Mouse (Mus musculus) MEL-GATA-1-ER (cell line): Measurements from ENCODE around the gene Ppp1r13l.

ENCODE experiments used
- DNase-seq: peaks from one replicate; pipeline ENCODE4 v3.0.0-alpha.2; 2012; ENCODE audit warnings: low read depth; ENCODE audit errors: extremely low read depth

Gene Ppp1r13l

DNA sequence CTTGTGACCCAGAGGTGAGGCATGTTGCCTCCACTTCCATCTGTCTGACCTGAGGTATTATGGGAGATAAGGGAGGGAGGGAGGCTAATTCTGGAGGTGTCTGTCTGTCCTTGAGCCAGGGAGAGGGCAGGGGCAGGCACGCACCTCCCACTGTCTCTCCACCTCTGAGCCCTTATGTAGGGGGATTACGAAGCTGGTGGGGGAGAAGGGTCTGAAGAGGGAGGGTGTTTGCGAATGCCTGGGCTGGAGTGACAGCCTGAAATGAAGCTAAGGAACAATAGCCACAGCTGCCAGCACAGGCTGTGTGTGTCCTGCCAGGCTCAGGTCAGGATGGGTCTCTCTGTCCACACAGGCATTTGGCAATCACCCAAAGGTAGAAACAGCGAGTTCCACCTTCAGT is 2.7 kb downstream of the Ppp1r13l start:
- no peak for DNase-seq

DNA sequence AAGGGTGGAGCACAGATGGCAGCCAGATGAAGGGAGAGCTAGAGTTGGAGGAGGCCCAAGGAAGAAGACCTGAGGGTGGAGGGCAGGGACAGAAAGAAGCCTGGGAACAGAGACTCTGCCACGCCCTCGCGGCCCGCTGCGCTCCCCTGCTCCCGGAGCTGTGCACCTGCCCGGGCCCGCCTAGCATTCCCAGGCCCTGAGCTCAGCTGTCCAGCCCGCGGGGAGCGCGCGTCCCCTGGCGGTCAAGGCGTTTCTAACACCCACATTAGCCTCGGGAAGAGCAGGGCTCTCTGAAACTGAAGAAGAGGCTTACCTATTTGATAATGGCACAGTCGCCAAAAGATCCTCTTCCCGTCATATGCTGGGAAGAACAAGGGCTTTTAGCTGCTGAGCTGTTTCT is 4.3 kb downstream of the Ppp1r13l start:
- DNase-seq = no peak

DNA sequence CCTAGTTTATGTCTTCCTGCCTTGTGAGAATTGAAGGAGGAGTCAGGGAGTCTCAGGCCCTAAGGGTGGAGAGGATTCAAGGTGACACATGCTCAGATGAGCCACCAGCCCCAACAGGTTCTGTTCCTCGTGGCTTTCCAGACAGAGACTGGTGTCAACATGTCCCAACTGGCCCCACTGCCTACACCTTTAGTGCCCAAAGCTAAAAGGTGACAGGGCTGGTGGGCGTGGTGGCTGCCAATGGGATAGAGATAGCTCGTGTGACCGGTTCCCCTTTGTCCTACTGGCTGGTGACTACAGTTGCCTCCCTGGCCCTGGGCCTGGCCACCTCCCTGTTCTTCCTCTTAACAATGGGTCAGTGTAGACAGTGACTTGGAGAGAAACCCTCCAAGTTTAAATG is 5.8 kb downstream of the Ppp1r13l start:
- DNase-seq = no peak

DNA sequence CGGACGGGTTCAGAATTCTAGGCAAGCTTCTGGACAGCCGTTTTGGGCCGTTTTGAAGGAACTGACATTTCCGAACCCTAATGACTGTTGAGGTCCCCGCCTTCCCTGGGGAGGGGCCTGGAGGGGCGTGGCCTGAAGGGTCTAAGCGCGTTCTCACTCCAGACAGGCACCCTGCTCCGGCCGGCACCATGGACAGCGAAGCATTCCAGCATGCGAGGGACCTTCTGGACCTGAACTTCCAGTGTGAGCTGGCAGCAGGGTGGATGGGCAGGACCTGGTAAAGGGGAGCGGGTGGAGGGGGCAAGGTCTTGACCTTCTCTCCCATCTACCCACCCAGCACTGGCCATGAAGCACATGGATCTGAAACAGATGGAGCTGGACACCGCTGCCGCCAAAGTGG is 8.8 kb downstream of the Ppp1r13l start:
- DNase-seq = no peak

DNA sequence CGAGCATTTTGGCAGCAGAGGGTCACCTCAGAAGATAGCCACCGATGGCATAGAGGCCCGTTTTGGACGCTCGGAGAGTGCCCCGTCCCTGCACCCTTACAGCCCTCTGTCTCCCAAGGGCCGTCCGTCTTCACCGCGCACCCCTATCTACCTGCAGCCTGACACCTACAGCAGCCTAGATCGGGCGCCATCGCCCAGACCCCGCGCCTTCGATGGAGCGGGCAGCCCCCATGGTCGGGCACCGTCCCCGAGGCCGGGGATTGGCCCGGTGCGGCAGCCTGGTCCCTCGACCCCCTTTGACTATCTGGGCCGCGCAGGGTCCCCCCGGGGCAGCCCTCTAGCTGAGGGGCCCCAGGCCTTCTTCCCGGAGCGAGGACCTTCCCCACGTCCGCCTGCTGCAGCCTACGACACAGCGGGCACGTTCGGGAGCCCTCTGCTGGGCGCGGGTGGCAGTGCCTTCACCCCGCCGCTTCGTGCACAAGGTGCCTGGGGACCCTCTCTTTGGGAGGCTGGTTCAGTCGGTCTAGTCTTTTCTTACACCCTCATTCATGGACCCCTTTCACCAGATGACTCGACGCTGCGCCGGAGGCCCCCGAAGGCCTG is 10.4 kb downstream of the Ppp1r13l start:
- DNase-seq = no peak

DNA sequence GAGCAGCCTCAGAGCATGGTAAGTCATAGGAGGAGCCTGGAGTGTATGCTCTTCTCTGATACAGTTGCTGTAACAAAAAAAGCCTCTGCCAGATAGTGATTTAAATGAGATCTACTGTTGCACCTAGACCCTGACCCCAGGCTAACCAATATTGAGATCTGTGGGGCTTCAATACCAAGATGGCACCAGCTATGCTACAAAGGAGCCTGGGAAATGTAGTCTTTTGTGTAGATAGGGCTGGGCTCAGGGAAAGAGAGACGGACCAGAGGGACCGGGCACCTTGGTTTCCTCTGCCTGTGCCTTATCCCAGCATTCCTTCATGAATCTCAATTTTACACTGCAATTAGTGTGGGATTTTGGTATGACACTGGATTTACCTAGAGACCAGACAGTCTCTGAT is 13.8 kb downstream of the Ppp1r13l start:
- no peak for DNase-seq

DNA sequence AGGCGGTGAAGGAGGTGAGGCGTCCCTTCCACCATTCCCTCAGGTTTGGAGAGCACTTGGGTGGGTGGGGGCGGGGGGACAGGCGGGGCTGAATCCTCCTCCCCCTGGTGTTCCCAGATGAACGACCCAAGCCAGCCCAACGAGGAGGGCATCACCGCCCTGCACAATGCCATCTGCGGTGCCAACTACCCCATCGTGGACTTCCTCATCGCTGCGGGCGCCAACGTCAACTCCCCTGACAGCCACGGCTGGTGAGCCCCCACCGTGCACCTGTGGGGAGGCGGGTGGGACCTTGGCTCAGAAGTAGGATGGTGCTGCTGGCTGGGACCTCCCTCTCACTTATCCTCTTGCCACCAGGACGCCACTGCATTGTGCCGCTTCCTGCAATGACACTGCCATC is 15.8 kb downstream of the Ppp1r13l start:
- no peak for DNase-seq

DNA sequence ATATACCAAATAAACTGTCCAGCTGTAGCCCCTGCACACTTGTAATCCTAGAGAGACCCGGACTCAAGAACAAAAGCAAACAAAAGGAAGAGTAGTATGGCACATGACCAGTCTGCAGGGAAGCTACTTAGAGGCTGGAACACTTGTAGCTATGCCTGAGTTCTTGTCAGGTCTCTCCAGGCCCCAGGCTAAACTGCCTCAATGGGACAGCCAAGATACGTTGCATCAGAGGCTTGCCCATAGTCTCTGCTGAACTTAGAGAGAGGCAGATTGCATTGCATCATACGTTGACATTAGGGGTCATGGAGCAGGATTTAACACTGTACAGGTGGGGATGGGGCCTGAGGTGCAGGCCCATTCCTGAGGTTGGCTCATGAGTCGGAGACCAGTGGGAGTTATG is 16.5 kb downstream of the Ppp1r13l start:
- no peak for DNase-seq

DNA sequence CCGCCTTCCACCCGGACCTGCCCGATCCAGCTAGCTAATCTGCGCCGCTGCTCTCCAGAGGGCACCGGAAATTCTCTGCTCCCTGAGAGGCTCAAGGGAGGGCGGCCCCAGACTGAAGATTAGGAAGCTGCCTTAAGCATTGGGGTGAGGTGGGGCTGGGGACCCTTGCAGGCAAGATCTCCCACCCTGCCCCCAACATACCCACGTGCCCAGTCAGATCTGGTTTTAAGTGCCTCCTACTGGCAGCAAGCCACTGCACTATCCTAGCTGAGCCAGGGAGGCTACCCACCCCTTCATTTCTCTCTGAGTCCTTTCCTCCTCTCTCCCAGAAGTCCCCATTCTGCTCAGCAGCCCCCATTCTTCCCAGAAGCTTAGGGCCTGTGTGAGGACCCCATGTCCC is 18.5 kb downstream of the Ppp1r13l start:
- no peak for DNase-seq

DNA sequence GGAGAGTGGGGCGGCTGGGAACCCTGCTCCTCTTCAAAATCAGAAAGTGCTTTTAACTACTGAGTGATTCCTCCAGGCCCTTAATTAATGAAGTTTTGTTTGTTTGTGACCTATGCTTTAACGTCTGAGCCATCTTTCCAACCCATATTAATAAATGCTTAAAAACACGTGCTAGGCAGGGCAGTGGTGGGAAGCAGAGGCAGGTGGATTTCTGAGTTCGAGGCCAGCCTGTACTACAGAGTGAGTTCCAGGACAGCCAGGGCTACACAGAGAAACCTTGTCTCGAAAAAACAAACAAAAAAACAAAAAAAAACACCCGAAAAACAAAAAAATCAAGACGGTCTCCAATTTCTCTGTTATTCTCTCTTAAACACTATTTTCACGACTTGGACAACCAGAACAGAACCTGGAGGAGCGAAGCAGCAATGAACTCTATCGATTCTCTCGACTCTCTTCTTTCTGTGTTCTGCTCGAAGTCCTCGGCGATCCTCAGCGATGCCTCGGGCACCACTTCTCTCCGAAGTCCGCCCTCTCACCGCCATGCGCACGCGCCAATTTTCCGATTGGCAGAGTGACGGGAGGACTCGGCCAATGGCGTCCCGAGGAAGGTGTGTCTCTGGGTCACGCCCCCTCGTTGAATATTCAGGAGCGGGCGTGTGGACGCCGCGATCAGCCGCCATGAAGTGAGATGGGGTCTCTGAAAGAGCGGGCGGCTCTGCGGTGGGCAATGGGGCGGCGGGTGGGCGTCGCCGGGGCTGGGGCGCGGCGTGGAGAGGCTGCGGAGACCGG is 22.0 kb downstream of the Ppp1r13l start, which contains the start of gene Ercc2:
Gene Ercc2 (plus strand): TSS at position 634 of the 789 bp plus-strand sequence.
- peak; percentile 95 for DNase-seq

DNA sequence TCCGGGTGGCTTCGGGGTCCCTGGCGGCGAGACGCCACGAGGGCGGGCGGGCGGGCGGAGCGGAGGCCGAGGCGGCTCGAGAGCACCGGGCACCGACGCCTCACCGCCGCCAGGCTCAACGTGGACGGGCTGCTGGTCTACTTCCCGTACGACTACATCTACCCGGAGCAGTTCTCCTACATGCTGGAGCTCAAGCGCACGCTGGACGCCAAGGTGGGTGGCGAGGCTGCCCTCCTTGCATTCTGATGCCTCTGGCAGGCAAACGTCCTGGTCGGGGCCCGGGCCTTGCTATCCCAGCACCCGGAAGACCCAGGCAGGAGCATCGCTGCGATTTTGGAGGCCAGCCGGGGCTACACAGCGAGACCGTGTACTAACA is 22.6 kb downstream of the Ppp1r13l start:
- no peak for DNase-seq

DNA sequence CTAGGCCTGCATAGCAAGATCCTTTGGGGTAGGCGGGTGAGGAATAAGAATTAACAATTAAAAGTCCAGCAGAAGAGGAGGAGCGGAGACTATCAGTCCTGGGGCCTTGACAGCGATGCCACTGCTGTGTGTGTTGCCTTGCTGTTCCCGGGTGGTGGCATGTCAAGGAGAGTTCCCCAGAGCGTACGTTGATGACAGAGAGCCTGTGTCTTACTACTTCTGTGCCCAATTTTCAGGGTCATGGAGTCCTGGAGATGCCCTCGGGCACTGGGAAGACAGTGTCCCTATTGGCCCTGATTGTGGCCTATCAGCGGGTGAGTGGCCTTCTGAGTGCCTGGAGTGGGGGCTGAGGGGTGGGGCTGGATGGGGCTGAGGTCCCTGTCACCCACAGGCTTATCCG is 24.2 kb downstream of the Ppp1r13l start:
- DNase-seq = no peak

DNA sequence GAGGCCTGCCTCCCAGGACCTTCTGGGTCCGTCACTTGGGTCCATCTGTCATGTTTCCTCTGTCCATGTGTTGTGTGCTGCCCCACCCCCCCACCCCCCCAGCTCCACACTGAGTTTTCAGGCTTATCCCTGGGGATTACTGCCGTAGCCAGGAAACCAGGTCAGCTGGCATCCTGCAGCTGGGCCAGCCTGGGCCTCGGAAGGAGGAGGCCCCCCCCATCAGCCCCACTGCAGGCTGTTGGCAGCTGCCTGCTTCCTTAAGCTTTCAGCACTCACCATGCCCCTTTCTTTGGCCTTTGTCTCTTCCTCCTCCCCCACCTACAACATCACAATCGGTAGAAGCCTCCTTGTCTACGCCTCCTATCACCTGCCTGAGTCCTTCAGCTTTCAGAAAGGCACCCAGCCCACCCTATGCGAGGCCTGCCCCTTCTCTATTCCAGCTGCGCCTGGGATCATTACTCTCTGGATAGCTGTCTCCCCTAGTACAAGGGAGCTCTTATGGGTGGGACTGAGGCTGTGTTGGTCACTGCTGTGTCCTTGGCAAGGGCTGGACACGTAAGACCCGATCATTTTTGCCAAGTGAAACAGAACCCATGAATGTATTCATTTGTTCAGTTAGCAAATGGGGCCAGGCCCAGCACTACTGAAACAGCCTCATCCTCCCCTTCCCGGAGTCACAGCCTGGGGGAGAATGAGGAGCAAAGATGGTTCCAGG is 29.3 kb downstream of the Ppp1r13l start:
- DNase-seq = no peak

DNA sequence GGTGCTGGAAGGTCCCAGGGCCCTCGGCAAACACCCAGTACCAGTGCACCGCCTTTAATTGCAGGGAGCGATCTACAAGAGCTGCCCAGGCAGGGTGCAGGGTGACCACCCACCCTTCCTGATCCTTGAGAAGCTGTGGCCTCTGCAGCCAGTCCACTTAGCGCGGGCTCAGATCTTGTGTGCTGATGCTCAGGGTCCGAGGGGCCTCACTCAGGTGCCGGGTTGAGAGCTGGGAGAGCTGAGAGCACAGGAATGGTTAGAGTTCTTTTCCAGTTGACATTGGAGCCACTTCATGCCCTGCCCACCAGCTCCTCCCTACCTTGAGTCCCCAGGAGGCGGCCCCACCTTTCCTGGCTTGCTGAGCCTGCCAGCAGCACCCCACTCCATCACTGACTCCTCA is 34.9 kb downstream of the Ppp1r13l start:
- DNase-seq = no peak

DNA sequence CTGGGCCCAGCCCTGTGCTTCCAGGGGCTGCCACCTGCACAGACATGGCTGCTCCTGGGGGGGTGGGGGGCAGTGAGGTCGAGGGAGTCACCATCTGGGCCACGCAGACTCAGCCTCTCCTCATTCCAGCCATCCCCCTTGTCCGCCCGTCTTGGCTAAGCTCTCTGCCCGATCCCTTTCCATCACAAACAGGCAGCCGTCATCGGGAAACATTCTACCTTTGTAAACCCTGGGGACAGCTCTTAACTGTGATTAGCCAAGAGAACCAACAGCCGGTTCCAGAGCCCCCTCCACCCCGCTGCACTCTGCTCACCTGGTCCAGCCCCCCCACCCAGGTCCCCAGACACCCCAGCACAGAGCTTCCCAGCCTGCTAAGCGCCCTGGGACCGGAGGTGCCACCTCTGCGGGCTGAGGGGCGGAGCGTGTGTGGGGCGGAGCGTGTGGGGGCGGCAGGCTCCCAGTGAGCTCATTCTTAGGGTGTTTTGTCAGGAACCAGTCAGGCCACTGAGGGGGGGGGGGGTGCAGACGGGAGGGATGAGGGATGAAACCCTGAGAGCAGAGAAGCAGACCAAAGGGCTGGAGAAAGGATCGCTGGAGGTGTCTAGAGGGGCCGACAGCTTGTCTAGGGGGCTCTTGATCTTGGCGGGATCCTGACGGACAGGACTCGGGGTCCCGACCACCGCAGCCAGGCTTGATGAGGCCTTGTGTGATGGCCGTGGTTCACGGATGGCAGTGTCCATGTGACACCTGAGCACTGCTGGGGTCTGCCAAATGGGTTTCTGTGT is 40.1 kb downstream of the Ppp1r13l start:
- DNase-seq = no peak

DNA sequence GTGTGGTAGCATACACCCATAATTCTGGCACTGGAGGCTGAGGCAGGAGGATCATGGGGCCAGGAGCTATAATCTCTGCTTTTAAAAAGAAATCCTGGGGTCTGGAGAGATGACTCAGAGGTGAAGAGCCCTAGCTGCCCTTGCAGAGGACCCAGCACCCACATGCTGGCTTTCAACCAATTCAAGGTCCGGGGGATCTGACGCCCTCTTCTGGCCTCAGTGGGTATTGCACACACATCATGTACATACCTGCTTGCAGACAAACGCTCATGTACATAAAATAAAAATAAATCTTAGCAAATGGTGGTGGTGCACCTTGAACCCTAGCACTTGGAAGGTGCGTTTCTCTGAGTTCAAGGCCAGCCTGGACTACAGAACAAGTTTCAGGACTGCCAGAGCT is 41.4 kb downstream of the Ppp1r13l start:
- DNase-seq = no peak

DNA sequence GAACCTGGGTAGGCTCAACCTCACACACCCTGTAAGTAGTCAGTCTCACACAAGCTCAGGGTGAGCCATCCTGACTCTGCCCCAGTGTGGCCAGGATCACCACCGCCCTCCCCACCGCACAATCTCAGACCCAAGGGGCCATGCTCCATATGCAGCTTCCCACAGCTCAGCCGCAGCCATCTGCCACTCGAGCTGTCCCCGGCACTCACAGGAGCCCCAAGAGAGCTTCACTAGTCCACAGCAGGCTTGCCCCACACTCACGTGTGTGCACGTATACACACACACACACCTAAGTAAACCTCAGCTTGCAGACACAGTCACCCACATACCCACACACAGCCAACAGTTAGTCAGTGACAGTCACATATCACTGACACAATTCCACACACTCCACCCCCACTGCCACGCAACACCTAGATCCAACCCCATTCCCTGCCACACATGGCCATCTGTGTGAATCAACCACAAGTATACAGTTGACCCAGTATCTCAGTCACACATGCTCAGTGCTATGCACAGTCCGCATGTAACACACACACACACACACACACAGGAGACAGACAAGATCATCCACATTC is 43.1 kb downstream of the Ppp1r13l start:
- no peak for DNase-seq

DNA sequence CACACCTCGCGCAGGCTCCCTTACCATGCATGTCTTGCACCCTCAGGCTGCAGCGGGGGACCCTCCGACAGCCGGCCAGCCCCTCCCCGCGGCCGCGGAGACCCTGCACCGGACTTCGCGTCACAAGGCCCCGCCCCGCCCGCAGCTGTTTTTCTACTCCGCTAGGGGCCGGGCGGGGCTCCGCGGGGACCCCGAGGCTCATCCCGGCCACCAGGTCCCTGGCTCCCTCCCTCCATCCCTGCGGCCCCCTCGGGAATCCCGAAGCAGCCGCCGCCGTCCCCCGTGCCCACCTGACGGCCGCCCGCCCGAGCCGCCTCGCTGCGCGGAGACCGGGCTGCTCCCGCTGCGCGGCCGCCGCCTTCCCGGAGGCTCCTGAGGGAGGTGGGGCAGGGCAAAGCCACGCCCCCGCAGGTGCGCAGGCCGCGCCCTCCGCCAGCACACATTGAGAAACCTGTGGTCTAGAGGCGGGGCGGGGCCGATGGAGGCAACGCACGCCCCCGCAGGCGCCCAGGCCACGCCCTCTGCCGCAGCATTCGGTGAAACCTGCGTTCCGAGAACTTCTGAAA is 44.3 kb downstream of the Ppp1r13l start, which contains the start of gene Klc3:
Gene Klc3 (minus strand): TSS at position 374 of the 566 bp plus-strand sequence.
- DNase-seq = peak; percentile 45

DNA sequence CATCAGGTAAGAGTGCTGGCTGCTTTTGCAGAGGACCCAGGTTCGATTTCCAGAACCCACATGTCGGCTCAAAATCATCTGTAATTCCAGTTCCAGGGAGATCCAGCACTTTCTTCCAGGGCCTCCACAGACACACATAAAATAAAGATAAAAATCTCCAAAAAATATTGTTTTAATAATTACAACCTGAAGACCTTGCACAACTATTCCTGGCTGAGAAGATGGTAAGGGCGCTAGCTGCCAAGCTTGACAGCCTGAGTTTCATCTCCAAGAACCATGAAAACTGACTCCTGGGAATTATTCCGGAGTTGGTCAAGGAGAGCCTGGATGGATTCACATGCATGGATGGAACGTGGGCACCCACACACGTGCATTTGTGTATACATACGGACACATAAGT is 44.9 kb downstream of the Ppp1r13l start, which contains the start of gene Ckm:
Gene Ckm (plus strand): TSS at position 301 of the 400 bp plus-strand sequence.
- DNase-seq = no peak

DNA sequence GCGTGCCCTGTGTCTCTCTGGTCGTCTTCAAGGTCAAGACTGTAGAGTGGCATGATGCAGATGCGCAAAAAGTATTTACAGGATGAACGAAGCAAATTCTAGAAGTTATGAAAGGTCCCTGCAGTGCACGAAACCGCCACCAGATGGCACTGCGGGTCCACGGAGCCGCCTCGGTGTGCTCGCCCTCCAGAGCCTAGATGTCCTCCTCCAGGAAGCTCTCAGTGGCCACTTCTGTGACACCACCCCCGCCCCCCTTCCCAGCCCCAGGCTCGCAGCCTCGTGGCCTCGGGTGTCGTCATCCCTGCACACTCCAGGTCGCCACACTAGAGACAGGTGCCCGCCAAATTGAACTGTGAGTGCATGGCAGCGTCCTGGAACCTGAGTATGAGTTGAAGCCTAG is 45.9 kb downstream of the Ppp1r13l start:
- DNase-seq = peak; percentile 57

DNA sequence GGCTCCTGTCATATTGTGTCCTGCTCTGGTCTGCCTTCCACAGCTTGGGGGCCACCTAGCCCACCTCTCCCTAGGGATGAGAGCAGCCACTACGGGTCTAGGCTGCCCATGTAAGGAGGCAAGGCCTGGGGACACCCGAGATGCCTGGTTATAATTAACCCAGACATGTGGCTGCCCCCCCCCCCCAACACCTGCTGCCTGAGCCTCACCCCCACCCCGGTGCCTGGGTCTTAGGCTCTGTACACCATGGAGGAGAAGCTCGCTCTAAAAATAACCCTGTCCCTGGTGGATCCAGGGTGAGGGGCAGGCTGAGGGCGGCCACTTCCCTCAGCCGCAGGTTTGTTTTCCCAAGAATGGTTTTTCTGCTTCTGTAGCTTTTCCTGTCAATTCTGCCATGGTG is 50.2 kb downstream of the Ppp1r13l start:
- DNase-seq = no peak
